Mouse (Mus musculus) MEL (cell line): ENCODE data around the gene Parp12. TPM values are rescaled to one million over a fixed set of nuclear protein-coding genes. Genes with fewer than 3 reads are reported as not detected.

Experiments used
- DNase-seq: peaks from one replicate; pipeline ENCODE4 v3.0.0; 2011; ENCODE audit warnings: low read depth, low spot score
- H3K27ac ChIP-seq: 2 replicates; pipeline ENCODE4 v1.5.1; 2012; ENCODE audit warnings: low read depth, mild to moderate bottlenecking, control low read depth, low read length, moderate library complexity; ENCODE audit not compliant: control insufficient read depth
- H3K27me3 ChIP-seq, 2 experiments: fragments of 150-350 bp in 1 of 2; sonication (generic) in 1 of 2; 2 replicates each; pipeline ENCODE4 v1.6.1; 2012; ENCODE audit warnings: low read length in 2 of 2, mild to moderate bottlenecking in 2 of 2, improper control_type of control experiment in 1 of 2, moderate library complexity in 1 of 2; ENCODE audit not compliant: insufficient read depth in 2 of 2, control insufficient read depth in 1 of 2
- H3K36me3 ChIP-seq, 2 experiments: 2 replicates each; pipeline ENCODE4 v1.6.1; 2012 to 2014; ENCODE audit warnings: low read length in 2 of 2, improper control_type of control experiment in 1 of 2, inconsistent platforms in 1 of 2, mild to moderate bottlenecking in 1 of 2; ENCODE audit not compliant: insufficient read depth in 2 of 2, control insufficient read depth in 1 of 2
- H3K4me1 ChIP-seq, 2 experiments: fragments of 150-350 bp in 1 of 2; sonication (generic) in 1 of 2; 2 replicates each; pipeline ENCODE4 v1.6.1; 2012; ENCODE audit warnings: low read length in 2 of 2, improper control_type of control experiment in 1 of 2, mild to moderate bottlenecking in 1 of 2; ENCODE audit not compliant: insufficient read depth in 2 of 2, control insufficient read depth in 1 of 2
- H3K4me3 ChIP-seq, 2 experiments: fragments of 150-350 bp in 1 of 2; sonication (generic) in 1 of 2; 2 replicates each; pipeline ENCODE4 v1.5.1; 2012; ENCODE audit warnings: low read depth in 2 of 2, low read length in 2 of 2, mild to moderate bottlenecking in 2 of 2, moderate library complexity in 2 of 2, control low read depth in 1 of 2, improper control_type of control experiment in 1 of 2; ENCODE audit not compliant: control insufficient read depth in 1 of 2, insufficient read depth in 1 of 2
- H3K79me2 ChIP-seq: 2 replicates; pipeline ENCODE4 v1.6.1; 2012; ENCODE audit warnings: mild to moderate bottlenecking, low read length, moderate library complexity; ENCODE audit not compliant: control insufficient read depth, poor library complexity, insufficient read depth
- H3K9ac ChIP-seq: 2 replicates; pipeline ENCODE4 v1.6.1; 2012; ENCODE audit warnings: low read depth, mild to moderate bottlenecking, control low read depth, low read length, moderate library complexity; ENCODE audit not compliant: control insufficient read depth, poor library complexity, severe bottlenecking
- H3K9me3 ChIP-seq: fragments of 150-350 bp; sonication (generic); replicated peaks from 2 replicates; pipeline ENCODE4 v1.6.1; 2012; ENCODE audit warnings: mild to moderate bottlenecking, low read length, improper control_type of control experiment, moderate library complexity; ENCODE audit not compliant: insufficient read depth
- BHLHE40 ChIP-seq: IDR thresholded peaks from 2 replicates; pipeline ENCODE4 v1.6.1; 2012; ENCODE audit warnings: low read depth, mild to moderate bottlenecking, inconsistent platforms, low read length, improper control_type of control experiment, borderline replicate concordance
- CHD1 ChIP-seq: IDR thresholded peaks from 2 replicates; pipeline ENCODE4 v1.6.1; 2012; ENCODE audit warnings: low read depth, mild to moderate bottlenecking, inconsistent platforms, low read length, improper control_type of control experiment
- CHD2 ChIP-seq: IDR thresholded peaks from 2 replicates; pipeline ENCODE4 v1.6.1; 2011; ENCODE audit warnings: low read length, improper control_type of control experiment
- CTCF ChIP-seq, 3 experiments: IDR thresholded peaks in 2 of 3; conservative IDR thresholded peaks in 1 of 3; 2 replicates each; pipeline ENCODE4 v1.5.1; 2011 to 2012; ENCODE audit warnings: low read length in 3 of 3, low read depth in 2 of 3, mild to moderate bottlenecking in 2 of 3, improper control_type of control experiment in 1 of 3, inconsistent platforms in 1 of 3, mixed read lengths in 1 of 3, moderate library complexity in 1 of 3; ENCODE audit not compliant: control insufficient read depth in 1 of 3, insufficient read depth in 1 of 3, poor library complexity in 1 of 3, severe bottlenecking in 1 of 3
- E2F4 ChIP-seq: IDR thresholded peaks from 2 replicates; pipeline ENCODE4 v1.6.1; 2011; ENCODE audit warnings: low read depth, low read length, improper control_type of control experiment, borderline replicate concordance
- ELF1 ChIP-seq: IDR thresholded peaks from 2 replicates; pipeline ENCODE4 v1.6.1; 2014; ENCODE audit warnings: low read depth, mild to moderate bottlenecking, inconsistent platforms, low read length, improper control_type of control experiment, moderate library complexity
- EP300 ChIP-seq, 2 experiments: IDR thresholded peaks; 2 replicates each; pipeline ENCODE4 v1.6.1; 2011; ENCODE audit warnings: improper control_type of control experiment in 2 of 2, low read length in 2 of 2, low read depth in 1 of 2, mild to moderate bottlenecking in 1 of 2
- GABPA ChIP-seq: IDR thresholded peaks from 2 replicates; pipeline ENCODE4 v1.6.1; 2012; ENCODE audit warnings: low read depth, mild to moderate bottlenecking, inconsistent platforms, low read length, improper control_type of control experiment, moderate library complexity
- HCFC1 ChIP-seq: IDR thresholded peaks from 2 replicates; pipeline ENCODE4 v1.6.1; 2012; ENCODE audit warnings: low read depth, mild to moderate bottlenecking, inconsistent platforms, low read length, improper control_type of control experiment, moderate library complexity
- KAT2A ChIP-seq: conservative IDR thresholded peaks from 2 replicates; pipeline ENCODE4 v1.6.1; 2012; ENCODE audit warnings: low read depth, low read length, improper control_type of control experiment, inconsistent platforms
- MAX ChIP-seq: IDR thresholded peaks from 2 replicates; pipeline ENCODE4 v1.6.1; 2011; ENCODE audit warnings: low read length, improper control_type of control experiment
- MAZ ChIP-seq: IDR thresholded peaks from 2 replicates; pipeline ENCODE4 v1.6.1; 2012; ENCODE audit warnings: low read depth, mild to moderate bottlenecking, inconsistent platforms, low read length, improper control_type of control experiment
- MXI1 ChIP-seq: IDR thresholded peaks from 2 replicates; pipeline ENCODE4 v1.6.1; 2011; ENCODE audit warnings: mild to moderate bottlenecking, low read depth, low read length, improper control_type of control experiment
- MYC ChIP-seq: IDR thresholded peaks from 2 replicates; pipeline ENCODE4 v1.6.1; 2011; ENCODE audit warnings: low read depth, mild to moderate bottlenecking, low read length, improper control_type of control experiment, moderate library complexity
- NRF1 ChIP-seq: IDR thresholded peaks from 2 replicates; pipeline ENCODE4 v1.6.1; 2014; ENCODE audit warnings: low read depth, mild to moderate bottlenecking, inconsistent platforms, low read length, improper control_type of control experiment, moderate library complexity; ENCODE audit not compliant: poor library complexity, insufficient read depth, severe bottlenecking
- POLR2A ChIP-seq, 2 experiments: IDR thresholded peaks; 2 replicates each; pipeline ENCODE4 v1.6.1; 2011 to 2012; ENCODE audit warnings: low read length in 2 of 2, mild to moderate bottlenecking in 2 of 2, control low read depth in 1 of 2, improper control_type of control experiment in 1 of 2, low read depth in 1 of 2, moderate library complexity in 1 of 2; ENCODE audit not compliant: control insufficient read depth in 1 of 2, insufficient read depth in 1 of 2, poor library complexity in 1 of 2
- POLR2AphosphoS5 ChIP-seq: IDR thresholded peaks from 2 replicates; pipeline ENCODE4 v1.6.1; 2012; ENCODE audit warnings: low read depth, borderline replicate concordance, mild to moderate bottlenecking, inconsistent platforms, low read length, moderate library complexity, mixed read lengths
- TAL1 ChIP-seq: IDR thresholded peaks from 2 replicates; pipeline ENCODE4 v1.6.1; 2012; ENCODE audit warnings: mild to moderate bottlenecking, inconsistent platforms, low read length, moderate library complexity, mixed read lengths
- TBP ChIP-seq: IDR thresholded peaks from 2 replicates; pipeline ENCODE4 v1.8.0; 2011; ENCODE audit warnings: low read depth, low read length, improper control_type of control experiment
- TCF12 ChIP-seq: IDR thresholded peaks from 2 replicates; pipeline ENCODE4 v1.6.1; 2014; ENCODE audit warnings: low read depth, mild to moderate bottlenecking, inconsistent platforms, low read length, improper control_type of control experiment, moderate library complexity
- ZC3H11A ChIP-seq: IDR thresholded peaks from 2 replicates; pipeline ENCODE4 v1.6.1; 2012; ENCODE audit warnings: low read depth, mild to moderate bottlenecking, inconsistent platforms, low read length, improper control_type of control experiment
- ZKSCAN1 ChIP-seq: IDR thresholded peaks from 2 replicates; pipeline ENCODE4 v1.6.1; 2012; ENCODE audit warnings: low read depth, mild to moderate bottlenecking, inconsistent platforms, low read length, improper control_type of control experiment, moderate library complexity
- ZMIZ1 ChIP-seq: IDR thresholded peaks from 2 replicates; pipeline ENCODE4 v1.6.1; 2012; ENCODE audit warnings: low read depth, mild to moderate bottlenecking, inconsistent platforms, low read length, improper control_type of control experiment, moderate library complexity
- ZNF384 ChIP-seq: IDR thresholded peaks from 2 replicates; pipeline ENCODE4 v1.6.1; 2012; ENCODE audit warnings: low read depth, mild to moderate bottlenecking, inconsistent platforms, low read length, improper control_type of control experiment
- polyA plus RNA-seq, 2 experiments: library from polyadenylated mRNA; stranded (reverse) in 1 of 2; unstranded in 1 of 2; fragments of >175 nt in 1 of 2; fragments of >200 nt in 1 of 2; gene quantifications; 2 replicates each; pipeline versions ENCODE4 v1.2.1 to v1.2.4; 2012; ENCODE audit warnings: low replicate concordance in 2 of 2, low read depth in 1 of 2; ENCODE audit not compliant: insufficient read length in 2 of 2, insufficient read depth in 1 of 2, missing spikeins in 1 of 2
- total RNA-seq: library from RNA; depleted of rRNA; stranded (reverse); fragments of 300-350 nt; gene quantifications from 2 replicates; pipeline ENCODE4 v1.2.3, GENCODE M21; 2012

Parp12 gene
- total and polyA plus RNA-seq, 3 experiments, result 5.2 to 8.6 TPM; not detected in 1

DNA sequence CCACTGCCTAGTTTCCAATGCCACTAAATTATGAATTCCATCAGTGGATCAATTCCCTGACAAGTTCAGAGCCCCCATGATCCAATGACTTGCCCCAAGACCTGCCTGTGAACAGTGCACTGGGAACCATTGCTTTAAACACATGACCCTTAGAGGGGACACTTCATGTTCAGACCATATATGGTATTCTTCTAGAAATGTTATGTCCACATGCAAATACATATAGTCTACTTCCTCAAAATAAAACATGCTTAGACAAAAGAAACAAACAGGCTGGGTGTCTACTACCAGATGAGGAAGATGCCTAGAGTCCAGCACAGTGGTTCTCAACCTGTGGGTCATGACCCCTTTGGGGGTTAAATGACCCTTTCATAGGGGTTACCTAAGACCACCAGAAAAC is 41.7 kb downstream of the Parp12 start:
- Histone ChIP-seq H3K36me3 (no peaks in the 10 kb centered on the region), H3K79me2 (no peaks in the 10 kb centered on the region), H3K9ac (no peak overlapping the region), H3K27me3 (no peaks in the 10 kb centered on the region), H3K27ac (no peak overlapping the region), H3K4me3 (no peak overlapping the region), H3K9me3 (no peaks in the 10 kb centered on the region), H3K4me1 (no peaks in the 10 kb centered on the region)
- no peak for DNase-seq
- TF ChIP-seq ZMIZ1 (no peak), MAZ (no peak), HCFC1 (no peak), E2F4 (no peak), ZNF384 (no peak), CHD1 (no peak), NRF1 (no peak), MXI1 (no peak), CHD2 (no peak), TAL1 (no peak)

DNA sequence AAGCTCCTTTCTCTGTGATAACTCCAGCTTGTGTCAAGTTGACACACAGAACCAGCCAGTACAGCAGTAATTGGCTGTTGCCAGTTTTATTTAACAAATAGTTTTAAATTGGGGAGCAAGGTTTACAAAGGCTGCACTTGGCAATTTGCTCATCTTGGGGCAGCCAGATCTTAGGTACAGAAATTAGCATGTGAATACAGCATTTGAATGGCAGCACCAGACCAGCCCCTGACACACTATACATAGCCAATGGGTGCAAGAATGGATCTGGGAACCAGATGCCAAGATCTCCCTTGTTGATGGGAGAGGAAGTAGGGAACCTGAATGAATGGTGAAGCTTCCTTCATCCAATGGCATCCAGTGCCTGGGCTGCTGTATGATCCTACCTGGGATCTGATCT is 44.0 kb downstream of the Parp12 start:
- Histone ChIP-seq H3K4me3 (no peak overlapping the region), H3K36me3 (no peaks in the 10 kb centered on the region)

DNA sequence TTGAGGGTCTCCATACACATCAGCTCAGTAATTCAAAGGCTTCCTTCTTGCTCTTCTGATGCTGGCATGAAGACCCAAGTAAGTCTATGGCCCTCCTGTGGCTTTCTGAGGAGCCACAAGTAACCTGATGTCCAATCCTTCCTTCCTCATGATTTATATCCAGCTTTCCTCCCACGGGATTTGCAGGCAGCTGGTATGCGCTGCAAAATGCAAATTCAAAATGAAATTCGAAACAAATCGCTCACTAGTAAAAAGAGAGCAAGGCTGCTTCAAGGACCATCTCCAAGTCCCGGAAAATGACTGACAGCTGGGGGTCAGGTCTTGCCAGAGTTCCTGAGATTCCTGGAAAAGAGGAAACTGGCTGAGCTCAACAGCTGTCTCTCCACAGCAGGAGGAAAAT is 45.5 kb downstream of the Parp12 start:
- H3K27me3 ChIP-seq, result no peaks in the 10 kb centered on the region
- H3K79me2 ChIP-seq, result no peaks in the 10 kb centered on the region
- no peaks in the 10 kb centered on the region for H3K4me1 ChIP-seq
- DNase-seq, result no peak
- H3K4me3 ChIP-seq, result no peak overlapping the region
- H3K27ac ChIP-seq, result no peak overlapping the region
- TF ChIP-seq ZC3H11A, result no peak
- TF ChIP-seq ELF1, result no peak
- TF ChIP-seq ZKSCAN1, result no peak
- TF ChIP-seq POLR2A (IDR thresholded peaks at IDR 0.05; ENCODE audit: control insufficient read depth in 1 of 2, insufficient read depth in 1 of 2, low read depth in 1 of 2, low read length in 2 of 2, poor library complexity in 1 of 2), result no peak
- no peak for TF ChIP-seq GABPA
- TF ChIP-seq POLR2AphosphoS5, result no peak
- TF ChIP-seq EP300 (IDR thresholded peaks at IDR 0.05; ENCODE audit: low read depth in 1 of 2, low read length in 2 of 2), result no peak
- TF ChIP-seq BHLHE40, result no peak
- no peak for TF ChIP-seq CTCF (IDR thresholded peaks at IDR 0.05 in 2 of 3, conservative IDR thresholded peaks at IDR 0.05 in 1 of 3; ENCODE audit: control insufficient read depth in 1 of 3, insufficient read depth in 1 of 3, low read depth in 2 of 3, low read length in 3 of 3, poor library complexity in 1 of 3, severe bottlenecking in 1 of 3)
- no peak for TF ChIP-seq ZNF384
- TF ChIP-seq MXI1, result no peak
- TF ChIP-seq MAZ, result no peak
- TF ChIP-seq KAT2A, result no peak
- no peak for TF ChIP-seq TCF12
- TF ChIP-seq HCFC1, result no peak
- TF ChIP-seq TBP, result no peak
- H3K9me3 ChIP-seq, result no peaks in the 10 kb centered on the region
- no peaks in the 10 kb centered on the region for H3K36me3 ChIP-seq
- no peak overlapping the region for H3K9ac ChIP-seq

More for the DNA sequence above, 44.0 kb downstream of the Parp12 start:
- Histone ChIP-seq H3K9ac (no peak overlapping the region), H3K4me1 (no peaks in the 10 kb centered on the region), H3K27ac (no peak overlapping the region), H3K27me3 (no peaks in the 10 kb centered on the region), H3K9me3 (no peaks in the 10 kb centered on the region), H3K79me2 (no peaks in the 10 kb centered on the region)
- no peak for DNase-seq
- TF ChIP-seq NRF1 (no peak), ZNF384 (no peak), EP300 (IDR thresholded peaks at IDR 0.05; ENCODE audit: low read depth in 1 of 2, low read length in 2 of 2) (no peak), MXI1 (no peak), ZKSCAN1 (no peak), HCFC1 (no peak), MAX (no peak), KAT2A (no peak), MYC (no peak), CHD2 (no peak), MAZ (no peak)
